Mouse (Mus musculus): ENCODE results near the gene Map3k4. TPM values are rescaled to one million over a fixed set of nuclear protein-coding genes. Genes with fewer than 3 reads are reported as not detected.
"Not testable (repeated sequence)": the region's sequence is repeated elsewhere in the genome, so short reads cannot be mapped to it uniquely, and the experiment has no call there.

Gene Map3k4
- total RNA-seq, 4 experiments from 2014 or later, result 39.7 to 57.5 (median 49.8) TPM

DNA sequence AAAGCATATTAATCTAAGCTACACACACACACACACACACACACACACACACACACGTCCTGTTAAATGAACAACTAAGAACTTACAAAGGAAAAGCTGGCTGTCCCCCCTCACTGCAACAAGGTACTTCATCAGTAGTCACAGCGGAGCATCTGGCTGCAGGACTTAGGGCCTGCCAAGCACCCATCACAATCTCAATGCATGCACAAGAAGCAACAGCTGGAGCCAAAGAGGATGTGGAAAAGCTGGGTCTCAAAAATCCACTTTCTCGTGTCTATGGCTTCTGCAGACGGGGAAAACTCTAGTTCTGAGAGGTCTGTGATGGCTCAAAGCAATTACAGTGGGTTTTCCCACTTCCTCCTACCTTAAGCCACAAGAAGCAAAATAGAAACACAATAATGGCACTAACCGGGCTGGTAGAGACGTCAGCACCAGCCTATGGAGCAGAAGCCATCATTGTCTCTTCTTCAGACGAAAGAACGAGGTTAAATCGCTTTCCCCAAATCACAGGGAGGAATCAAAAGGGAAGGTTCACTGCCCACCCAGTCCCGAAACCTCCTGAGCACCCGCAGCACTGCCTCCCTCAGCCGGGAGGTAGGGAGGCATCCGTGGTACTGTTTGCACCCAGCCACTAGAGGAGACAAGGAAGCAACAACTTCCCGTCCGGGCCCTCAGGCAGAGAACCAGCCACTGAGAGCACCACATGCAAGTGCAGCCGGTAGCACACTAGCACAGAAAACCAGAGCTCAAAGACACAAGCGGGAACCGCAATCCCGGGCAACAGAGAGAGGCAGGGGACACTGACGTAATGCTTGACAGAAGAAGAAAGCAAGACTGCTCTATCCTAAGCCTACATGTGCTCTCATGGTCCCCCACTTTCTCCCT is 11.1 kb downstream of the Map3k4 start:
- no peak for DNase-seq (ENCODE audit: low spot score)

DNA sequence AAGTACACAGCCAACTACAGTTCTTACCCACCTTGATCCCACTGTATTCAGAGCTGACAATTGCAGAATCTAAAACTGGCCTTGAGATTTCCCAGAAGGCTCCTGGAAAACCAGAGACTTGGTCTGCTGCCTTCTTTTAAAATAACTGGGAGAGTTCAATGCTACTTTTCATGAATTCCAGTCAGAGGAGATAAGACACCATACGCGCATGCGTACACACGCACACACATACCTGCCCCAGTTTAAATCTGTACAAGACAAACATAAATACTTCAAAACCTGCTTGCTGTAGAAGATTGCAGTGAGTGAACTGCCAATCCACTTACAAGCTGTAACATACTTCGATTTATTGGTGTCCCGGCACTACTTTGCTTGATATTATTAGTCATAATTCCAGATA is 13.9 kb downstream of the Map3k4 start:
- DNase-seq (ENCODE audit: low spot score), result no peak

GRCm38 (mm10) chr17:12300896-12301706 is 17.5 kb downstream of the Map3k4 start:
- DNase-seq (ENCODE audit: low spot score), result peak; percentile 31

DNA sequence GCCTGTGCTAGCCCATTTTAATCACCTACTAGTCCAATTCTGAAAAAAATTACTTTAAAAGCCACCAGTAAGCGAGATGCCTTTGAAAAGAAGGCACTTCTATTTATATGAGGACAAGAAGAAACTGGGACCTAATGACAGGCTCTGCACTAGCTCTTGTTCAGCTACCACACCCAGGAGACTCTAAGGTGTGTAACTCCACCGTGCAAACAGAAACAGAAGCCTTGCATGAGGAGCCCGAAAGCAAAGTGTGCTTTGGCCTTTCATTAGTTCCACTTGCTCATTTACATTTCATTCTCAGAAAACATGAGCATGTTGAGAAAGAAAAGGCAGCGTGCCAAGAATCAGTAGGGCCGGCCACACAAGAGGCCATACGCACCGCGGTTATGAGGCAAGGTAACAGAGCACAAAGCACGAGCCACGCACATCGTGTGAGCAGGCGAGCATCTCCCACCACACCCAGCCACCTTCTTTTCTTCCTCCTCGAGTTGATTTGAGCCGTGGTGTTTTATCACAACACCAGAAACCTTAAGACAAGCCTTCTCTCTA is 18.4 kb downstream of the Map3k4 start:
- no peak for DNase-seq (ENCODE audit: low spot score)

GRCm38 (mm10) chr17:12299371-12299770 is 19.2 kb downstream of the Map3k4 start:
- DNase-seq (ENCODE audit: low spot score), result no peak

DNA sequence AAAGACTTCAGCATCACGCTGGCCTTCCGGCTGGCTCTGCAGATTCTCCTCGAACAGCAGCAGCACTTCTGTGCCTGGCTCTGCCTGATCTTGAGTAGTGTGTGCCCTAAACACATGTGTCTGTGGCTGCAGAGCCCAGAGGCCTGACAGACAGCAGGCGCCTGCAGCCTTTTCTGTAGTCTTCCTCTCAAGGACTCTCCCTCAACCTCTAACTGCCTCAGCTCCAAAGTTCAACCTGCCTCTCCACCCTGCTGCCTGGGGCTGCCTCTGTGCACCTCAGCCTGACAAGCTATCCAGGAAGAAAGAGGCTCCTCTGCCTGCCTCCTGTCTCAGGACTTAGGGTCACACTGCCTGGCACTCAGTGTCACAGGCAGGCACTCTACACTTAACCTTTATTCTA is 20.6 kb downstream of the Map3k4 start:
- DNase-seq (ENCODE audit: low spot score), result no peak

DNA sequence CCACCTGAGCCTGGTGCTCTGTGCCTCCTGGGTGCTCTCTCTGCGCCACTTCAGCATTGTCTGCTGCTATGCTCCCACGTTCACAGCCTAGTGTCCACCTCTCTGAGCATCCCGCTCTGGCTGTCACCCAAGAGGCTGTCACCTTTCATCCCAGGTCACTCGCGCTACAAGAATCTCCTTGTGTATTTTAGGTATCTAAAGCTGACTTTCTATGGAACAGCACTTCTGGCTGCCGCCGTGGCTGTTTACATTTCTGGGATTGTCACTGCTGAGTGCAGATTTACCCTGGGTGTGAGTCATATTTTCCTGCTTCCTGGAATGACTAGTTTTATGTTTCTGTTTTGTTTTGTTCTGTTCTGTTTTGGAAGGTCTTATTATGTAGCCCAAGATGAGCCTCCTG is 21.3 kb downstream of the Map3k4 start:
- DNase-seq (ENCODE audit: low spot score), result no peak

DNA sequence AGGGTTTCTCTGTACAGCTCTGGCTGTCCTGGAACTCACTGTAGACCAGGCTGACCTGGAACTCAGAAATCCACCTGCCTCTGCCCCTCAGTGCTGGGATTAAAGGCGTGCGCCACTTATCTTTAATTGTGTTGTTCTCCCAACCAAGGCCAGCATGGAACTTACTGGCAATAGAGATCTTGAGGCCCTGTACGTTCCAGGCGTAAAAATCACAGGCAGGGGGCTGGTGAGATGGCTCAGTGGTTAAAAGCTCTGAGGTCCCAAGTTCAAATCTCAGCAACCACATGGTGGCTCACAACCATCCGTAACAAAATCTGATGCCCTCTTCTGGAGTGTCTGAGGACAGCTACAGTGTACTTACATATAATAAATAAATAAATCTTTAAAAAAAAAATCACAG is 22.7 kb downstream of the Map3k4 start:
- DNase-seq (ENCODE audit: low spot score), result not testable (repeated sequence)

GRCm38 (mm10) chr17:12294424-12294823 is 24.2 kb downstream of the Map3k4 start:
- DNase-seq (ENCODE audit: low spot score), result no peak

DNA sequence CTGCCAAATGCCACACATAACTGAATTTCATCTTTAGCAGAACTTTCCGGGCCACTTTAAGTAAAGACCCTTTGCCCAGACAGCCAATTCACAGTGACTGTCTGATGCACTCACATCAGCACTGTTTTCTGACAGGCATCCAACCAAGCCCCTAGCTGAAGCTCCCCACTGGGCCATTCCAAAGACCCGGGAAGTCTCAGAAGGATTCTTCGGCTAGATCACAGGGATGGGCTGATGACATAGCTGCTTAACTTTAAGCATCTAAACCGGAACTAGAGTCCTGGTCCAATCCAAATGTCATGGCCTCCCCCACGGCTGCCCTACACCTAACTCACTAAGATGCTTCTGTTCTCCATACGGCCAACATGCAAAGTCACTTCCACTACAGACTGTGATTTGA is 25.0 kb downstream of the Map3k4 start:
- no peak for DNase-seq (ENCODE audit: low spot score)

- DNase-seq (ENCODE audit: low spot score), result peak; percentile 36
These were observed 25.7 kb downstream of the Map3k4 start for GRCm38 (mm10) chr17:12292877-12293276.

GRCm38 (mm10) chr17:12292356-12292755 is 26.2 kb downstream of the Map3k4 start:
- DNase-seq (ENCODE audit: low spot score), result no peak

GRCm38 (mm10) chr17:12291151-12291550 is 27.4 kb downstream of the Map3k4 start:
- no peak for DNase-seq (ENCODE audit: low spot score)

DNA sequence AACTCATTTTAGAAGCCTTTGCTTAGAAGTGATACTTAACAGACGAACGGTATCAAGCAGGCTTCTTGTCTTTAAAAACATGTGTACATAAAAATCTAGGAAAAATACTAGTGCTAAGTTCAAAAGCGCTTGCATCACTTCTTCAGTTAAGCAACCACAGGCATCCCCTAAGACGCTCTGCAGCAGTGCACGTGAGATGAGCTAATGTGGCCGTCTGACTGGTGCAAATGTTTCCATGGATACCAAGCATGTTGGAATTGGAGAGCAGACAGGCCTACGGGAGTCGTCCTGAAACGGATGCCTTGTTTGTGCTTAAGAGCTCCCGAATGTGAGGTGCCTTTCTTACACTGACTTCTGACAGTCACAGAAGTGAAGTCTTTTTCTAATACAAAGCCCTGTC is 27.9 kb downstream of the Map3k4 start:
- DNase-seq (ENCODE audit: low spot score), result peak; percentile 54

GRCm38 (mm10) chr17:12289836-12290235 is 28.8 kb downstream of the Map3k4 start:
- not testable (repeated sequence) for DNase-seq (ENCODE audit: low spot score)

- no peak for DNase-seq (ENCODE audit: low spot score)
These were observed 29.7 kb downstream of the Map3k4 start for GRCm38 (mm10) chr17:12288871-12289270.

DNA sequence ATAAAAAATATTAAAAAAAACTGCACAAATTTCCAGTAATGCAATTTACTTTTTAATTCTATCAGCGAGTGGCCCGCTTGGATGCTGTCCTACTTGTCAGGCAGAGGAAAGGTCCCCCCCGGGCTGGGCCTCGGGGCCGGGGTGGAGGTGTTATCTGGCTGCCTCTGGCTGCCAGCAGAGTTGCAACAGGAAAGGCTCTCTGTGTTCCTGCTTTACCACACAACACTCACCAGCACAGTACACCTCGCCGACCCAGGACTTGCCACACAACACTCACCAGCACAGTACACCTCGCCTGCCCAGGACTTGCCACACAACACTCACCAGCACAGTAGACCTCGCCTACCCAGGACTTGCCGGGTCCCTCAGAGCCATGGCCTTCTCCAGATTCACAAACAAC is 38.8 kb downstream of the Map3k4 start:
- DNase-seq (ENCODE audit: low spot score), result no peak

GRCm38 (mm10) chr17:12278073-12278472 is 40.5 kb downstream of the Map3k4 start:
- DNase-seq (ENCODE audit: low spot score), result no peak

- no peak for DNase-seq (ENCODE audit: low spot score)
These were observed 41.3 kb downstream of the Map3k4 start for GRCm38 (mm10) chr17:12277297-12277696.

DNA sequence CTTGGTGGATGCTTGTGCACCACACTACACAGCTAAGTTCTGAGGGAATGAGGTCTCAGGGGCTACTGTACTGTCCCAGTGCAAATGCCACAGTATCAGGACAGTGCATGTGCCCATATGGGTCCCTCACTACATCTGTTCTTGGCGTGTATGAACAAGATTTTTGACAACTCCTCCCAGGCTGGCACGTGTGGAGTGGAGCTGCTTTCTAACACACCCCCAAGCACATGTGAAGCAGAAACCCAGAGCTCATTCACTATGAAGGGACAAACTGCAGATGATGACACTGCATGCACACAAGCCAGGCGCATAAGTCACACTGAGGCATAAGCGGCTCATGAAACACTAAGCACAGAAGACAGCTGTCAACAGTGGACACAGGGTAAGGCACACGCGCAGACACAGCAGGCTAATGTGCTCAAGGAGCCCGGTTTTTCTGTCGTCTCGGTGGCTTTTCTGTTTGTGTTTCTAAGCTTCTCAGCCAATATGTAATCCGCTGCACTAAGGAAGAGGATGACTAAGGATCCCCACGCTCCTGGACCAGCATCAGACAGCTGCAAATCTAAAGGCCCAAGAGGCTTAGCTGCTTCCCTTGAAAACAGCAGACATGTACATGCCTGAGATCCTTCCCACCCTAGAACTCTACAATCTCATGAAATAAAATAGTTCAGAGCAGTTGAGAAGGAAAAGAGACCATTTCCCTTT is 41.9 kb downstream of the Map3k4 start:
- no peak for DNase-seq (ENCODE audit: low spot score)

GRCm38 (mm10) chr17:12275756-12276155 is 42.8 kb downstream of the Map3k4 start:
- no peak for DNase-seq (ENCODE audit: low spot score)

GRCm38 (mm10) chr17:12273032-12273431 is 45.6 kb downstream of the Map3k4 start:
- DNase-seq (ENCODE audit: low spot score), result no peak
